ENCODE assay signal across 8 mouse cellular contexts in genomic region chr2:168628787-168629186, GRCm38 (mm10). TPM values are rescaled to one million over a fixed set of nuclear protein-coding genes. Genes with fewer than 3 reads are reported as not detected.
DNase-seq lines count a peak whose midpoint lies in the region; ATAC-seq and TF ChIP-seq lines count a peak whose summit lies in the region.

No protein-coding gene starts in this region.

- TF ChIP-seq EP300 in lung, postnatal 0 days (IDR thresholded peaks at IDR 0.05) = no peak

- no peaks in the 10 kb centered on the region for H3K27me3 ChIP-seq in forebrain, embryonic 13.5 days
- H3K27me3 ChIP-seq in lung, postnatal 0 days (replicated peaks; ENCODE audit: insufficient read depth, low read length) = 0 out of 2 replicates have a peak, but pooled peaks cover 4% of the 10 kb centered on the region

- H3K36me3 ChIP-seq in forebrain, embryonic 13.5 days (ENCODE audit: poor library complexity, severe bottlenecking) = peaks cover 9% of the 10 kb centered on the region; the same call in 1 of the 2 replicates
- H3K36me3 ChIP-seq in lung, postnatal 0 days (ENCODE audit: insufficient read depth, low read length) = no peaks in the 10 kb centered on the region

- no peak overlapping the region for H3K27ac ChIP-seq in forebrain, embryonic 13.5 days
- no peak overlapping the region for H3K27ac ChIP-seq in layer of hippocampus, adult 2 months
- H3K27ac ChIP-seq in lung, postnatal 0 days (ENCODE audit: low read length) = no peak overlapping the region

- H3K4me2 ChIP-seq in forebrain, embryonic 13.5 days = no peak overlapping the region
- no peak overlapping the region for H3K4me2 ChIP-seq in lung, postnatal 0 days (replicated peaks; ENCODE audit: low read depth, low read length)

- no peak overlapping the region for H3K4me3 ChIP-seq in forebrain, embryonic 13.5 days
- H3K4me3 ChIP-seq in layer of hippocampus, adult 2 months = no peak overlapping the region
- no peak overlapping the region for H3K4me3 ChIP-seq in lung, postnatal 0 days (ENCODE audit: low read depth, low read length)

- H3K4me1 ChIP-seq in forebrain, embryonic 13.5 days = peaks cover 22% of the 10 kb centered on the region
- no peaks in the 10 kb centered on the region for H3K4me1 ChIP-seq in lung, postnatal 0 days (ENCODE audit: insufficient read depth, low read depth, low read length)

- no peak overlapping the region for H3K9ac ChIP-seq in forebrain, embryonic 13.5 days
- no peak overlapping the region for H3K9ac ChIP-seq in lung, postnatal 0 days (replicated peaks; ENCODE audit: low read depth)

- peak; percentile 98 for TF ChIP-seq CTCF in layer of hippocampus, adult 2 months (conservative IDR thresholded peaks at IDR 0.05)
- TF ChIP-seq CTCF in lung, postnatal 0 days (IDR thresholded peaks at IDR 0.05) = peak; percentile 97

- no peaks in the 10 kb centered on the region for H3K9me3 ChIP-seq in forebrain, embryonic 13.5 days (replicated peaks)
- H3K9me3 ChIP-seq in lung, postnatal 0 days (ENCODE audit: low read length) = no peaks in the 10 kb centered on the region

- DNase-seq in ES-CJ7 (ENCODE audit: low read depth, low spot score) = peak; percentile 62
- DNase-seq in c-Kit-negative CD71-positive TER-119-positive erythroid progenitor cells, embryonic 14.5 days (ENCODE audit: low read depth, low spot score) = peak; percentile 5
- peak; percentile 67 to 88 for DNase-seq in layer of hippocampus, adult 2 months (ENCODE audit: low spot score in 2 of 2)
- peak; percentile 78 for DNase-seq in lung, postnatal 0 days (ENCODE audit: low spot score)
- DNase-seq in retina, adult 2 months (ENCODE audit: low read depth, low spot score) = peak; percentile 22
- DNase-seq in thymus, postnatal 14 days = peak; percentile 88

- peak; percentile 70 for ATAC-seq in forebrain, embryonic 13.5 days
- ATAC-seq in hematopoietic stem cell, adult 5-6 weeks (replicated peaks in 1 of 2; ENCODE audit: insufficient read depth in 1 of 2, low FRiP score in 2 of 2, low TSS enrichment in 1 of 2, low read depth in 1 of 2, poor library complexity in 2 of 2, severe bottlenecking in 2 of 2) = peak; percentile 72 to 80
- ATAC-seq in lung, postnatal 0 days = peak; percentile 67

- WGBS in forebrain, embryonic 13.5 days = 28% methylated on average over 8 of the region's 8 CpGs
- WGBS in lung, postnatal 0 days = 22% methylated on average over 8 of the region's 8 CpGs

RNA-seq across cellular contexts. Expression of gene Nfatc2, which starts 27.3 kb away (rescaled TPM):
- 1.5 and 1.7 TPM in 2 replicates for polyA plus RNA-seq in forebrain, embryonic 13.5 days (2015; fragmentation: Nextera tagmentation; extraction: Ambion mirVana)
- 5.6 and 9.6 TPM in 2 replicates for total RNA-seq in hematopoietic stem cell, adult 5-6 weeks (2017)
- 10 to 100 TPM; 19.7 to 20.1 TPM for total RNA-seq in layer of hippocampus, adult 2 months (2021)
- polyA plus RNA-seq in lung, postnatal 0 days (2015; fragmentation: Nextera tagmentation; extraction: Ambion mirVana) = 0.72 and 0.96 TPM in 2 replicates

Comparison
In these comparisons a context has a peak if more than half of its experiments do, and no peak if none do; other contexts are left out.
1. DNase-seq: peak in every context shown above with its lines; median percentile 88 in thymus, postnatal 14 days; 78 in lung, postnatal 0 days; 78 in layer of hippocampus, adult 2 months; 62 in ES-CJ7; 22 in retina, adult 2 months; 5 in c-Kit-negative CD71-positive TER-119-positive erythroid progenitor cells, embryonic 14.5 days.